Mouse (Mus musculus) thymus, postnatal 0 days (tissue): ENCODE measurements around the gene Ppp1r9a. TPM values are rescaled to one million over a fixed set of nuclear protein-coding genes. Genes with fewer than 3 reads are reported as not detected.

Experiments
- DNase-seq: peaks from one replicate; pipeline ENCODE4 v3.0.0-alpha.2; 2015; ENCODE audit warnings: low spot score
- polyA plus RNA-seq: library from polyadenylated mRNA; unstranded; fragments of >200 nt; fragmentation: Nextera tagmentation; extraction: Ambion mirVana; gene quantifications from 2 replicates; pipeline ENCODE4 v1.2.1, GENCODE M21; 2015

The Ppp1r9a gene
- polyA plus RNA-seq, 1 experiment from 2014 or later = 0.91 TPM

DNA sequence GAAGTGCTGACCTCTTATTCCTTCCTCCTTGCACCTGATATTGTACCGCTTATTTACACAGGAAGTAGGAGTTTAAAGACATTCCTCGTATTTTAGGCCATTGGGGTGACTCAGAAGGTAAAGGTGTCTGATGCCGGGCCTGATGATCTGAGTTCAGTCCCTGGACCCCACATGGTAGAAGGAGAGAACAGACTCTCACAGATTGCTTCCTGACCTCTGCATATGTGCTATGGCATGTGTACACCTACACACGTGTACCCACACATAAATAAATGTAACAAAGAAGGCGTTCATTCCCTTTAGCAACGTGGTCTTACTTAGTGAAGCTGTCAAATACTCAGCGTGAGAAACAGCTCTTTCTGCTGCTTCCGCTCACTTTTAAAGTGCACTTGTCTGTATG, 197.1 kb downstream of the Ppp1r9a start:
- DNase-seq = no peak

DNA sequence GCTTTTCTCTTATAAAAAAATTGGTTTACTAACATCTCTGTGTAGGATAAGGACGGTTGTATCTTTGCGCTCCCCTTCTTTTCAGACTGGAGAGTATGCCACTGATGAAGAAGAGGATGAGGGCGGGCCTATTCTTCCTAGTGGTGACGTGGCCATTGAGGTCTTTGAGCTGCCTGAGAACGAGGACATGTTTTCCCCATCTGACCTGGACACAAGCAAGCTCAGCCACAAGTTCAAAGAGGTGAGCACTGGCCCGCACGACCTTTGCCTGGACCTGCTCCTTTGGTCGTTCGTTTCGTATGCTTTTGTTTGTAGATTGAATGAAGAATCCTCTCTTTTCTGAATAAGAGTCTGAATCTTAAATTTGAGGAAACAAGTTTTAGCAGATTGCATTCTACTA, 197.6 kb downstream of the Ppp1r9a start:
- DNase-seq = no peak

DNA sequence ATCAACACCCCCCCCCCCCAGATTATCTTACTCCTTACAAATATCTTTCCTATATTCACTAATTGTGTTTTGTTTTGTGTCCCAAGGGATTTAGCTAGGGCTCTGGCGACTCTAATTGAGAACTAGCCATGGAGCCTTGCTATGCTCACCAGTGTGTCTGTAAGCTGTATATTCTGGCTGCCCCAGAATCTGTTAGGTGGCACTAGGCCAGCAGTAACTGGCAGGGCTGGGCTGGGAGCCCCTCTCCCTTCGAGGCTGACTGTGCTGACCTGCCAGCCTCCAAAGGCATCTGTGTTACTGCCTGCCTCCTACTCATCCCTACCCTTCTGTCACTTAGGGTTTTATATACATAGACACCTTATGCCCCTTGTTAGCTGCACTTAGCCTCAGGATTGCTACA, 200.0 kb downstream of the Ppp1r9a start:
- no peak for DNase-seq

DNA sequence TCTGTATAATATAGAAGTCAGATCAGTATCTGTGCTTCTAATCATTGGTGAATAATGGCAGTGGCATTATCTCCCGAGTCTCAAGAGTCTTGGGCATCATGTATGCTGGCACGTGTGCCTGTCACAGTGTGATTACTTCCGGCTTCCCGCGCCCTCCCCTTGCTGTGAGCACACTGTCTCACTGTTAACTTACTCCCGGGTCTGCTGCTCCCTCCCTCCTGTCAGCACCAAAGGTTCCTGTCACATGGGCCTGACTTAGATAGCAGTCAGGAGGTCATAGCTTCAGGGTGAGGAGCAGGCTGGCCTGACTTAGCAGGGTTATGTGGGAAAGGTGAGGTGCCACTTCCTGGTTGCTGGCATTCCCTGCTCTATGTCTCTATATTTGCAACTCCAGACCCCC, 201.1 kb downstream of the Ppp1r9a start:
- DNase-seq = no peak

DNA sequence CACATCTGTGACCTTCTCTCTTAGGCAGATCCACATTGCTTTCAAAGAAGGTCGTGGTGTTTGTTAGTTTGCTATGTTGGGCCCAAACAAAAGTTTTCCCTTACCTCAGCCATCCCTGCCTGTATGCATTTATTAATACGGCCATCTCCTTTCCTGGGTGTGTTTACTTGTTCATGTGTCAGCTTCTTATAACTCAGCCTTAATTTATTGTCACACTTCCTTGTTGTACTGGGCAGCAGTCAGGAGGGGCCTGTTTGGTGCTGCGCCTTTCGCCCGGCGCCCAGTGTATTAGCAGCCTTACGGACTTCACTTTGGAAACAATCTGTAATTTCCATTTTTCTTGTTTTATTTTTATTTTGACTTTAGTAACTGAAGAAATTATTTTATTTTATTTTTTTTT, 201.5 kb downstream of the Ppp1r9a start:
- DNase-seq = no peak

DNA sequence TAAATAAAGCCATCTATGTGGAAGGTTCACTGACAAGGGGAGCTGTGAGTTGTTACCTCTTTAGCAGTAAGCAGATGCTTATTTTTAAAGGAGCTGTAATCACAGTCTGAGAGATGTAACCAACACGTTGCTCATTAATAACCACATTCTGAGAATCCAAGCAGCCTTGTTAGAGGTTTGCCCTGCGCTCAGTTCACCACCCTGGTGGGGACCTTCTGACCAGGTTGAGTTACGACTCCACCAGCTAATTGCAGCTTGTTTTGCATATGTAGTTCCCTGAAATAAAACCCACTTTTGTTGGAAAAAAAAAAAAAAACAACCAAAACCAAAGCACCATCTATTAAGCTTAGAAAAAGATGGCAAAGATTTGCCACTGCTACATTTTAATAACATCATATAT, 205.8 kb downstream of the Ppp1r9a start:
- DNase-seq = no peak

DNA sequence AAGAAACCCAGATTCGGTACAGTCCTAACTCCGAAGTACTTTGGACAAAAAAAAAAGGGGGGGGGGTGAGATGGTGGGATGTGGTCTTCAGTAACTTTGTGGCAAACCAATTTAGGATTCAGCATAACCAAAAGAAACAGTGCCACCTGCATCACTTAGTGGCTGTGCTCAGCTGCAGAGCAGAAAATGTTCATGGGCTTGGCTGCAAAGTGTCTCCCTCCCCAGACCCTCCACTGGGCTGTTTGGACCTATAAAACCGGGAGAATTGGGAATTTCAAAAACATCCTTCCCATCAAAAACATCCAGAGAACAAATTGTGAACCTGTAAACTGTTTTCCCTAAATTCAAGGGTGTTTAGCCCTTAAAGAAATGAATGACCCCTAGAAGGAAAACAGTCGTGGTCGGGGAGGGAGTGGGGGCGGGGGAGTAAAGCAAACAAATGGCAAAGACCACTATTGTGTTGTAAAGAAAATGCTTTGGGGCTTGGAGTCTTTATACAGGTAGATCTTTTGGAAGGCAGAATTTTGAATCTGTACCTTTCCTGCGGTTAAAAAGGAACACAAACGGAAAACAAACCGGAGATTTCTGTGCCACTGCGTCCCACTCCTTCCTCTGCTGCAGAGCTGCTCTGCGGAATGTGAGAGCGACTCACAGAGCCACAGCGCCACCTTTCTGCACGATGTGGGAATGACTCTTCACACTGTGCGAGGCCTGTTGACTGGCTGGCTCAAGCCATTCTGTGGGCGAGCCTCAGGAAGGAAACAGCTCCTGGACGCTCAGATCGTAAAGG, 207.4 kb downstream of the Ppp1r9a start:
- DNase-seq = peak; percentile 70

DNA sequence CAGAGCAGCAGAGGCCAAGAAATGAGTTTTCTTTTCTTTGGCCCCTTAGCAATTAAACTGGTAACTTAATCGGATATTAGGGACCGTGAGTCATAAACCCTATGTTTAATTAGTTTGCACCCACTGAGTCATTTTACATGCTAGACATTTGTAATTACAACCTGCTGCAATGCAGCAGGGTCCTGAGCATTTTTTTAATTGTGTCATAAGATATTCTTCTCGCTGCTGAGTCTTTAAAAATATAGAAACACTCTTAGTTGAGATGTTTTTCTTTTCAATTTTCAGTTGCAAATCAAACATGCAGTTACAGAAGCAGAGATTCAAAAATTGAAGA, 208.0 kb downstream of the Ppp1r9a start:
- DNase-seq = no peak

DNA sequence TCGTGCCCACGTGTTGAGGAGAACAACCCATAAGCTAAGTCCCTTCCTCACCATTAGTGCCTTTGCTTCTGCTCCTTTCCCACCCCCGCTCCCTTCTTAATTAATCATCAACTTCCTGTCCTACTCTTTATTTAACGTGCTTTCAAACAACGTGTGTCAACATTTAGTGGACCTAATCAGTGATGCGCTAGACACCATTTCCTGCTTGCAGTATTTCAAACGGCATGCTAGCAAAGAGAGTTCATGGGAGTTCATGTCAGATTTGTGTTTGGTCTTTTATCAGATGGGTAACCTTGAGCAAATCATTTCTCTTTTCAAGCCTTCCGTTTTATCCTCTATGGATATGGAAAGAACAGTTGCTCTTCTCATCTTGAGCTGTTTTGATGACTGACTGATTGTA, 210.4 kb downstream of the Ppp1r9a start:
- DNase-seq = no peak

DNA sequence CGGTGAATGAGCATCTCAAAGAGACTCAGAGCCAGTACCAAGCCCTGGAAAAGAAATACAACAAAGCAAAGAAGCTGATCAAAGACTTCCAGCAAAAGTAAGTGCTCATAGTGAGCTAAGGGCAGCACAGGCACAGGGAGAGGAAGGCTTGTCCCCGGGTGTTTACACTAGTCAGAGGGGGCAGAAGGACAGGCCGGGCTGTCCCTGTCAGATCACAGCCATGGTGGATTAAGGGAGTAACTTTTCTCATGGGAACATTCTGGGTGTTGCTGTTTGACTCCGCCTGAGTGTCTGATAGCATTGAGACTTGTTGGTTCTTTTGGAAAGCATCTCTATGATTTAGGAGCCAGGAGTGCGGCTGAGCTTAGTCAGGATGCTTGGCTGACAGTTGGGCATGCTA, 211.0 kb downstream of the Ppp1r9a start:
- no peak for DNase-seq

DNA sequence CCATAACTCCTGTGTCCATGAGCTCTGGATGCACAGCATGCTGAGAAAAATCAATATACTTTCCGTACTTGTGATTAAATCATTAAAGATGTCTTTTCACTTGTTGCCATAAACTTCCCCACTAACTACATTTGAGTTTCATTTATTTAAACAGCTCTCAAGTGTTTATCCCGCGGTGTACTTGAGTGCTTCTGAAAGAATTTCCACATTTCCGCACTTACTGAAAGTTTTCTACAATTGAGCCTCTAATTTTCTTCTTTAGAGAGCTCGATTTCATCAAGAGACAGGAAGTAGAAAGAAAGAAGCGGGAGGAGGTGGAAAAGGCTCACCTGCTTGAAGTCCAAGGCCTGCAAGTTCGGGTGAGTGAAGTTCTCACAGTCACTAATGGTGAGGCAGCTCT, 212.1 kb downstream of the Ppp1r9a start:
- no peak for DNase-seq

DNA sequence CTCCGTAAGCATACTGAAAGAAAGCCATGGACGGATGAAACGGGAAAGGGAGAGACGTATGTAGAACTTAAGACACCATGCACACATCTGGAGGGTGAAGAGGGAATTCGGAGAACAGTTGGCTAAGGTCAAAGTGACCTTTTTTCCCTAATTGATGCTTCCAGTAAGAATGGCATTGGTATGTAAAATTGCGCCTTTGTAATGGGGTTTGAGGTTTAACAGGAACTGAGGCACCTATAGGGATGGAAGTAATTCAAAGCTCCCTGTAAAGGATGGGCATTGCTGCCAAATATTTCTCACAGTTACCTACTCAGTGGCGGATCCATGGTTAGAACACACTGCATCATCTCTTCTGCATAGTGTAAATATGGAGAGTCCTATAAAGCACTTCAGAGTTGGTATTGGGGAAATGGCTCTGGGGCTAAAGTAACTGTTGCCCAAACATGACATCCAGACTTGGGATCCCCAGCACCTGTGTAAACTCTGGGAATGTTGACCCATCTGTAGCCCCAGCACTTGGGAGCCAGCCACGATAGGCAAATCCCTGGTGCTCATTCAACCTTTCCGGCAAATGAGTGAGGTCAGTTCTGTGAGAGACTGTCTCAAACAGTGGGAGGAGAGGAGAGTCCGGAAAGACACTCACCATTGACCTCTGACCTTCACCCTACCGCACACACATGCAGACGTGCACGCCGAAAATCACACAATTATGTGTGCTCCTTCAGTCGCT, 216.6 kb downstream of the Ppp1r9a start:
- DNase-seq = no peak

DNA sequence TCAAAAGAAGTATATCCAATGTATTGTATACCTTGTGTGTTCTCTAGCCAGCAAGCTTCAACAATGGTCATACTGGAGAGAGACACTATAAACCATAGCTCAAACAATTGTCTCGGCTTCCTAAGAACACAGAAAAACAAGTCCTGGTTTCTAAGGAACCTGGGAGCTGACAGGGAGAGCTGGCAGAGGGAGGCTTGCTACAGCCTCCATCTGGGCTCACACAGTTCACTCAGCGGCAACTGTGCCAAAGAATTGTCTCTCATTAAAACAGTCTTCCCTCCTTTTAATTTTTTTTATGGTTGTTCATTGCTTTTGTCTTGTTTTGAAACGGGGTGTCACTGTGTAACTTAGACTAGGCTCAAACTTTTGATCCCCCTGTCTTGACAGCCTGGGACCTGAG, 217.5 kb downstream of the Ppp1r9a start:
- DNase-seq = no peak

DNA sequence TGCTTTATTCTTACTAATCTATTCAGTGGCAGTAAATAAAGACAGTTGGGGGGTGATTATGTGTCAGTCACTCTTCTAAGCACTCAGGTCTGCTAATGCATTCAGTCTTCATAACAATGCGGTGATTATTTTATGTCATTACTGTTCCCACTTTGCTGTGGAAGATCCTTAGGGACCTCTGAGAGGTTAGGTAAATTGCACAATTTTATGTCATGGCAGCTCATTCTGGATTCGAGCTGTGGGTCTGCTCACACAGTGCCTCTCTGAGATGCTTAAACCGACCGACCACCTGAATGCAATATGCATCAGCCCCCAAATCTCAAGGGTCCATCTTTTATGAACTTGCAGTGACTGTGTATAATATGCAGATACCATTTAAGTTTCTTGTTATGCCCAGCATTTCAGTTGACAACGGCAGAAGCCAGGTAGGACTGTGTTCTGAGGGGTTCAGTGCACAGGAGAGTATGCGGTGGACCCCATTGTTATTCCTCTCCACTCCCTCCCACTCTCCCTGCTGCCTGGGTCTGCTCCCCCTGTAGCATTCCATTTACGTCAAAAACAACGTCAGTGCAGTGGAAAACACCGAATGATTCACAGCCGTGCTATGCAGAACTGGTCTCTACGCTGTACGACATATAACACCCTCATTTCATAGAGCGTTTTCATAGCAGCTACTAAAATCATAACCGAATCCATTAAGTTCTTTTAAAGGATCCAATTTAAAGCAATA, 226.8 kb downstream of the Ppp1r9a start:
- DNase-seq = no peak

DNA sequence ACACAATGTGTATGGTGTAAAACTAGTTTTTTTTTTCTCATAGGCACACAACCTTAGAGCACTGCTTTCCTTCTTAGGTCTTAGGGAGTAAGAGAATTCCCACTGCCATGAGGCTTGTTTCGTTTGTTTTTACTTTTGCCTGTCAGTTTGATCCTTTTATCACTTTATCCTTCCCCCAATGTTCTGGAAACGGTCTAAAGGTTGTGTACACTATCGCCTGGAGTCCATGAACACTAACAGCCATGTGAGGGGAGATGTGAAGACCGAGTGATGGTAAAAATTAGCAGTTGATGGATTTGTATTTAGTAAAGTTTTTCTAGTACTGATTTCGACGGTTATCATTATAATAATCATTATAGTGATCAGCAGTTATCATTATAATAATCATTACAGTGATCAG, 232.3 kb downstream of the Ppp1r9a start:
- DNase-seq = no peak

DNA sequence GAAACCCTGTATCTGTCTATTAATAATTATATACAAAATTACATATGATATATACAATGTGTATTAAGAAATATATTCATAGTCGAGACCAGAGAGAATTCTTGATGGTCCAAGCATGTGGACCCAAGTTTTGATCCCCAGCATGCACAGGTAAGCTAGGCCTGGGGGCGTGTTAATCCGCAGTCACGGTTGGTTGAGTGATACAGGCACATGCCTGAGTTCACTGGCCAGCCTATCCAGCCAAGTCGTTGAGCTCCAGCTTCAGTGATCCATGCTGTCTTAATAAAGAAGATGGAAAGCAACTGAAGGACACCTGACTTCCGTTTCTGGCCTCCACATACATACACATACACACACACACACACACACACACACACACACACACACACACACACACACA, 233.3 kb downstream of the Ppp1r9a start:
- DNase-seq = no peak

DNA sequence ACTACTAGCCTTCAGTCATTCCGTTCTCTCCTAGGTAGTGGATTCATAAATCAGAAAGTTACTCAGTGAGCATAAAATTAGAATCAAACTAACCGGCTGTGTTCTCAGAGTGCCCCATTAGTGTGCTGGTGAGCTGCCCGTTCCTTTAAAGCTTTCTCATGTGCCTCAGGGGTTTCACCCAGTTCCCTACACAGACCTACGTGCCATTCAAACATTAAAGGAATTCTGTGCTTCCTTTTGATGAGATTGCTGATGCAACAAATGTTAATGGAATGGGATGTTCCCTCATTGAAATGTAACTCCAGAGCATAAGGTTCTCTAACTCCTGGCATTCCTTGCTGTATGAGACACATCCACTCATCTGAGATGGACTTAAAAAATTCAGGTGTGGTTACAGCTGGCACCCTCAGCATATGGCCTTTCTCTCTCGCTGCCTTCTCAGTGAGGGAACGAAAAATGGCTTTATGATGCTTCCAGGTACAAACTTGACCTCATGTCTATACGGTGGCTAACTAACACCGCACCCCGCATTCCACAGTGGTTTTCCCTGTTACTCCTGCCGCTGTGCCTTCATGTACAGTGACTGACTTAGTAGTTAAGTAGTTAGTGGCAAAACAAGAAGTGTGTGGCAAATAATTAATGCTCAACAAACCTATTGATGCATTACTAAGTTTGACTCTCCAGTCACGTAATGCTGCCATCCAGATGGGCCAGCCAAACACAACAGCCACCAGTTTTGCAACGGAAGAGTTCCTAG, 236.3 kb downstream of the Ppp1r9a start:
- no peak for DNase-seq

DNA sequence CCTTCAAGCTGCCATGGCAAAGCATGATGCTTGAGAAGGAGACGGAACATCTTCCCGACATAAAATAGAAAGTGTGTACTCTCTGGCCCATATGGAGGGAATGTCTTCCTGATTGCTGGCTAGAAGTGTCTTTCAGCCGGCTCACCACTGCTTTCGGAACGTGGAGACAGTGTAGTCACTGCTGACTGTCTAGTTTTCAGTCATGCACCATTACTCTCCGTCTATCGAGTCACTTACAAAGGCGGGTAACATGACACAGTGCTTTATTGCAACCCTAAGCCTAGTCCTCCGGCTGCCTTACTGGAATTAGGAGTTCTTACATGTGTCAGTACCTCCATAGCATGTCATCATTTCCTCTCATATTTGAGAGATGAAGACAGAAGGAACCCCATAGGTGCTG, 236.9 kb downstream of the Ppp1r9a start:
- DNase-seq = no peak

DNA sequence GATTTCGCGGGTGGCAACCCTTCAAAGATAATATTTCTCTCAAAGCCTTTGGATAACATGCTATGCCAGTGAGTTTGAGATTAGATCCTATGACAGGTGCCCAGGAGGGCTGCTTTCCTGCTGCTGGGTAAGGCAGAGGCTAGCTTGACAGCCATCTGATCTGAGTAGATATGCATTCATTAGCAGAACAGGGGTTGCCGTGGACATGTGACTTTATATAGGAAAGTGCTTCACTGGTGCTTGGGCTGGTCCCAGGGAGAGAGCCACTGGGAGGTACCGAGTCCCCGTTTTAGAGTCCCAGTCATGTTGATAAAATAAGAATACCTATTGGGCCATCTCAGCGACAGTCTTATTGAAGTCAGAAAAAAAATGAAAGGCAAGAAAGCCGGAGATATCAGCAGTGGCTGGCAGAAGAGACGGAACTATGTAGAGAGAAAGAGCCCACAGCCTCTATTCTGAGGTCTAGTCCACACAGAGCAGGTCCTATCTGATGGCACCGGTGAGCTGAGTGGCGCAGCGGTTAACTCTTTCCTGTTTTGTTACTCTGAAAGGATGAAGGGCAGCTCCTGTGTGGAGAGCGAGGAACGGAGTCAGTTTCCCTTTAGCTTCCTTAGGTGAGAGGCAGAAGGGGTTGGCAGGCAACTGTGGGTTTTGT, 244.9 kb downstream of the Ppp1r9a start:
- DNase-seq = no peak

DNA sequence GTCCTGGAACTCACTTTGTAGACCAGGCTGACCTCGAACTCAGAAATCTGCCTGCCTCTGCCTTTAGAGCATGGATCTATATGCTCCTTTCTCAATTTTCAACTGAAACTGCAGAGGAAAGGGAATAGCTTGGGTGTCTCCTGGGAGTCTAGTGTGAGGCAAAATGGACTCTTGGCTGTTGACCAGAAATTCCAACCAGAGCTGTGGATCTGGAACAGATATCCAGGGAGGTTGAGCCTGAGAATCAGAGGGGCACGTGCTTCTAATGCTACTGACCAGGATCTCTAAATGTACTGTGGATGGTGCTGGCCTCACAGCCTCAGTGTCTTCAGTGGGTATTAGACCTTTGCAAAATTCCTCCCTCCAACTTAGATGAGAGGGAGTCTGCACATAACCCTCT, 247.2 kb downstream of the Ppp1r9a start:
- DNase-seq = no peak

DNA sequence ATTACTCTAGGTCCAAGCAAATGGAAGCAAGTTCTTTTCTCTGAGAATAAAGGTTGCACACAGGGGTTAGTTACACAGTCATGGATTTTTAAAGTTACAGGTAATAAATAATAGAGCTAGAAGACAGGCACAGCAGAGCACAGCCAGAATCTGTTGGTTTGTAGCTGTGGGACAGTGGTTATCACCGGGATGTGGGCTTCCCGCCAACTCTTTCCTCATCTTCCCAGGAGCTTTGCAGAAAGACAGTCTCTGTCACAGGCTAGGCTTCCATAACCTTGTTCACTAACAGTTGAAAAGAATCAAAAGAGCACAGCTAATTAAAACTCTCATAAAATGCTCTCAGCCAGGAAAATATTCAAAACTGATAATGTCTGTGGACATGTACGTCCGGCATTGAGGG, 248.5 kb downstream of the Ppp1r9a start:
- DNase-seq = no peak
